Mouse (Mus musculus) embryonic facial prominence, embryonic 11.5 days (tissue): ENCODE measurements around the gene Phactr4. TPM values are rescaled to one million over a fixed set of nuclear protein-coding genes. Genes with fewer than 3 reads are reported as not detected.

Experiments used
- ATAC-seq: fragments of 200-750 bp; cut with Nextera tagmentation; replicated peaks from 2 replicates; pipeline ENCODE4 v1.8.0; 2017; ENCODE audit warnings: low read depth; ENCODE audit not compliant: insufficient number of reproducible peaks, low FRiP score, low TSS enrichment
- DNase-seq: peaks from one replicate; pipeline ENCODE4 v3.0.0-alpha.2; 2015; ENCODE audit warnings: low spot score
- H3K27ac ChIP-seq: fragments of 300-500 bp; sonication (generic); replicated peaks from 2 replicates; pipeline ENCODE4 v1.5.1; 2014; ENCODE audit warnings: mild to moderate bottlenecking, low read depth, low read length, control low read depth
- H3K27me3 ChIP-seq: fragments of 300-500 bp; sonication (generic); 2 replicates; pipeline ENCODE4 v1.6.1; 2014; ENCODE audit warnings: mild to moderate bottlenecking, low read length, moderate library complexity, mixed read lengths; ENCODE audit not compliant: control insufficient read depth, insufficient read depth
- H3K36me3 ChIP-seq: fragments of 300-500 bp; sonication (generic); replicated peaks from 2 replicates; pipeline ENCODE4 v1.6.1; 2014; ENCODE audit warnings: low read depth, mild to moderate bottlenecking, low read length, moderate library complexity, mixed read lengths; ENCODE audit not compliant: control insufficient read depth, insufficient read depth
- H3K4me1 ChIP-seq: fragments of 300-500 bp; sonication (generic); 2 replicates; pipeline ENCODE4 v1.6.1; 2014; ENCODE audit warnings: low read length, mixed read lengths; ENCODE audit not compliant: control insufficient read depth, insufficient read depth
- H3K4me2 ChIP-seq: fragments of 300-500 bp; sonication (generic); 2 replicates; pipeline ENCODE4 v1.6.1; 2014; ENCODE audit warnings: low read depth, mild to moderate bottlenecking, control low read depth, low read length, moderate library complexity
- H3K4me3 ChIP-seq: fragments of 300-500 bp; sonication (generic); 2 replicates; pipeline ENCODE4 v1.5.1; 2014; ENCODE audit warnings: low read depth, low read length, control low read depth
- H3K9ac ChIP-seq: fragments of 300-500 bp; sonication (generic); replicated peaks from 2 replicates; pipeline ENCODE4 v1.6.1; 2014; ENCODE audit warnings: mild to moderate bottlenecking, control low read depth, low read length
- H3K9me3 ChIP-seq: fragments of 300-500 bp; sonication (generic); replicated peaks from 2 replicates; pipeline ENCODE4 v1.6.1; 2016; ENCODE audit warnings: mild to moderate bottlenecking, low read length, inconsistent platforms, mixed read lengths; ENCODE audit not compliant: control insufficient read depth
- WGBS: fragments of 180-500 bp; shearing (Covaris S2); extraction: QIAGEN DNeasy Blood & Tissue Kit; methylation state at CpG from one replicate; pipeline ENCODE4 v1.1.7; 2014; 5-methylcytosine and 5-hydroxymethylcytosine counted together
- polyA plus RNA-seq: library from polyadenylated mRNA; unstranded; fragments of >200 nt; fragmentation: Nextera tagmentation; extraction: Ambion mirVana; gene quantifications from 2 replicates; pipeline ENCODE4 v1.2.1, GENCODE M21; 2014

Gene Phactr4
- polyA plus RNA-seq, 1 experiment from 2014 or later, result 23.1 TPM

DNA sequence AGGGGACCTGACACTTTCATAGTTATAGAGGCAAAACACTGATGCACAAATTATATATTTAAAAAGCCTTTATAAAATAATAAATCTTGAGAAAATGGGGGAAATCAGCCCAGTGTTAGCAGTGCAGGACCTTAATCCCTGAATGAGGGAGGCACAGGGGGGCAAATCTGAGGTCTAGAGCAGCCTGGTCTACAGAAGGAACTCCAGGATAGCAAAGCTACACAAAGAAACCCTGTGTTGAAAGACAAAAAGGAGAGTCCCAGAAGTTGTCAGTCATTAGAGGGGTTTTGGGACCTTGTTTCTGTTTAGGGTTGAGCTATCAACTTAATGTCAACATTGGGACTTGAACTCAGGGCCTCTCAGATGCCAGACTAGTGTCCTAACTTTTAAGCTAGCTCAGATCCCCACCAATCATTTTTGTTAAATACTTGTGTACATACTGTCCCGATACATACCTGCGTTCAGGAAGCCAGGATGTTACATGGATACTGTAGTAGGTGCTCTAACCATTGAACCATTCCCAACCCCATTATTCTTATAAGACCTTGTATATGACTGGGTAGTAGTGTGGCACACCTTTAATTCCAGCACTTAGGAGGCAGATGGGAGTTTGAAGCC, 72.1 kb downstream of the Phactr4 start:
- 32% methylated on average over 2 of the region's 2 CpGs for WGBS
- H3K4me3 ChIP-seq, result no peak overlapping the region

GRCm38 (mm10) chr4:132349495-132350122, 72.7 kb downstream of the Phactr4 start:
- Histone ChIP-seq H3K9ac (no peak overlapping the region), H3K27me3 (no peaks in the 10 kb centered on the region), H3K4me1 (no peaks in the 10 kb centered on the region), H3K4me2 (no peak overlapping the region), H3K27ac (no peak overlapping the region), H3K36me3 (no peaks in the 10 kb centered on the region; the same call in 1 of the 2 replicates), H3K9me3 (no peaks in the 10 kb centered on the region), H3K4me3 (no peak overlapping the region)
- ATAC-seq (no peak), DNase-seq (peak; percentile 12)
- WGBS, result 59% methylated on average over 3 of the region's 3 CpGs

More for the DNA sequence above, 72.1 kb downstream of the Phactr4 start:
- Histone ChIP-seq H3K27ac (no peak overlapping the region), H3K9me3 (no peaks in the 10 kb centered on the region), H3K4me1 (no peaks in the 10 kb centered on the region), H3K27me3 (no peaks in the 10 kb centered on the region), H3K4me2 (no peak overlapping the region), H3K36me3 (no peaks in the 10 kb centered on the region; the same call in 1 of the 2 replicates), H3K9ac (no peak overlapping the region)
- ATAC-seq (no peak), DNase-seq (peak; percentile 9)

GRCm38 (mm10) chr4:132346661-132347060, 75.6 kb downstream of the Phactr4 start:
- DNase-seq (peak; percentile 6), ATAC-seq (no peak)
- Histone ChIP-seq H3K9me3 (no peaks in the 10 kb centered on the region), H3K27me3 (no peaks in the 10 kb centered on the region), H3K4me1 (peaks cover 3% of the 10 kb centered on the region; the same call in 1 of the 2 replicates), H3K27ac (no peak overlapping the region), H3K9ac (no peak overlapping the region), H3K36me3 (no peaks in the 10 kb centered on the region; the same call in 1 of the 2 replicates), H3K4me2 (no peak overlapping the region), H3K4me3 (no peak overlapping the region)
- WGBS, result 53% methylated on average over 2 of the region's 3 CpGs

DNA sequence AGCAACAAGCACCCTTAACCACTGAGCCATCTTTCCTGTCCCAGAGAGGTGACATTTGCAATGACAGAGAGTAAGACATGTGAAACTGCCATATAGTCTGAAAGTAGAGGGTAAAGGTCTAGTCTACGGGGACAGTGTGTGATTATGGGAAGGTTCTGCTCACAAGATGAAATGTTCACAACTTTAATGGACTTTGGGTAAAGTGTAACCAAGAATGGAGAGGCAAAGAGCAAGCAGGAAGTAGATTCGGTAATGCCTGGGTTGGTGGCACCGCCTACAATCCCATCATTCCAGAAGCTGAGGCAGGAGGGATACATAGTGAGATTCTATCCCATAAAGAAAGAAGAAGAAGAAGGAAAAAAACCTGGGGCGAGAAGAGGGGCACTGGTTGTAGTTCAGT, 76.0 kb downstream of the Phactr4 start:
- no peak for ATAC-seq
- no peak for DNase-seq
- Histone ChIP-seq H3K4me2 (no peak overlapping the region), H3K27me3 (no peaks in the 10 kb centered on the region), H3K36me3 (no peaks in the 10 kb centered on the region; the same call in 1 of the 2 replicates), H3K4me3 (no peak overlapping the region), H3K9ac (no peak overlapping the region), H3K9me3 (no peaks in the 10 kb centered on the region), H3K4me1 (peaks cover 3% of the 10 kb centered on the region; the same call in 1 of the 2 replicates), H3K27ac (no peak overlapping the region)
- WGBS, result 82% methylated on average over 4 of the region's 4 CpGs

GRCm38 (mm10) chr4:132345843-132346212, 76.5 kb downstream of the Phactr4 start:
- no peak for DNase-seq
- H3K4me1 ChIP-seq, result peaks cover 3% of the 10 kb centered on the region; the same call in 1 of the 2 replicates
- no peaks in the 10 kb centered on the region for H3K9me3 ChIP-seq
- WGBS, result 45% methylated on average over 5 of the region's 5 CpGs
- H3K4me3 ChIP-seq, result no peak overlapping the region; the same call in 1 of the 2 replicates
- H3K4me2 ChIP-seq, result no peak overlapping the region
- no peak overlapping the region; the same call in 1 of the 2 replicates for H3K9ac ChIP-seq
- no peak; the same call in 1 of the 2 replicates for ATAC-seq
- H3K27me3 ChIP-seq, result no peaks in the 10 kb centered on the region
- H3K27ac ChIP-seq, result no peak overlapping the region
- H3K36me3 ChIP-seq, result no peaks in the 10 kb centered on the region

DNA sequence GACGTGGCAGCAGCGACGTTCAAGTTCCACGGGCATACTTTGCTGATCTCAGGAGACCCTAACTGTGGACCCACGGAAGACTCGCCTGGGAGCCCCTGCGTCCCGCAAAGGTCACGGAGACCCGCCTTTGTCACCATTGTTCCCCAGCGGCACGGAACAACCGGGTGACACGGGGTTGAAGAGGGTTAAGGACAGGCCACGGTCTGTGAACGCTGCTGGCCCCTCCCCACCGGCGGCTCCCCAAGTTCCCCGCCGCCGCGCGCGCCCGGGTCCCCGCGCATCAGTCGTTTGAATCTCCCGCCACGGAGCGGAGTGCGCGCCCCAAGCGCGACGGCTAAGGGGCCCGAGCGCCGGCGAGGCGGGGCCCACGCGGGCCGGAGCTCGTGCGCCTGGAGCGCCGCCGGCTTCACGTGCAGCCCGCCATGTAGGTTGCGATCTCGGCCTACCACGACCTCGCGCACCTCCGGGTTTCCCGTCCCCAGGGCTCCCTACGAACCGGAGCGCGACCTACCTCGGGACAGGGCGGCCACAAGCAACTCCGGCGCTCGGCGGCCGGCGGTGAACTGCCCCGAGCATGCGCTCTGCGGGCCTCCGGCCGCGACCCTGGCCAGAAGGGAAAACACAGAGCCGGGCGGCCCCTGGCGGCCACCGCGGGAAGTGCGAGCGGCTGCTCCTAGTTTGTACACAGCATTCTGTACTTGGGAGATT, 77.0 kb downstream of the Phactr4 start:
- under 1% methylated on average over 73 of the region's 83 CpGs for WGBS
- Histone ChIP-seq H3K9ac (peak overlapping the region; percentile 92), H3K27me3 (no peaks in the 10 kb centered on the region), H3K4me1 (peaks cover 3% of the 10 kb centered on the region; the same call in 1 of the 2 replicates), H3K27ac (0 out of 2 replicates have a peak overlapping the region, but pooled peaks have one; percentile 52), H3K4me3 (peak overlapping the region; percentile 86), H3K4me2 (peak overlapping the region; percentile 88), H3K36me3 (no peaks in the 10 kb centered on the region), H3K9me3 (no peaks in the 10 kb centered on the region)
- DNase-seq, result peak; percentile 92
- ATAC-seq, result peak; percentile 82

GRCm38 (mm10) chr4:132344403-132345134, 77.7 kb downstream of the Phactr4 start:
- Histone ChIP-seq H3K9ac (peak overlapping the region; percentile 92), H3K27ac (0 out of 2 replicates have a peak overlapping the region, but pooled peaks have one; percentile 52), H3K4me3 (peak overlapping the region; percentile 86), H3K36me3 (no peaks in the 10 kb centered on the region), H3K27me3 (no peaks in the 10 kb centered on the region), H3K4me1 (peaks cover 3% of the 10 kb centered on the region; the same call in 1 of the 2 replicates), H3K9me3 (no peaks in the 10 kb centered on the region), H3K4me2 (peak overlapping the region; percentile 88)
- DNase-seq, result no peak
- no peak for ATAC-seq
- WGBS, result 5% methylated on average over 13 of the region's 13 CpGs
